Mouse (Mus musculus) telencephalon, adult 2 months (tissue): ENCODE measurements around the gene Rbmxl1.
"Not testable (repeated sequence)": the region's sequence is repeated elsewhere in the genome, so short reads cannot be mapped to it uniquely, and the experiment has no call there.

Experiments used
- DNase-seq: peaks from one replicate; pipeline ENCODE4 v3.0.0-alpha.2; 2011; ENCODE audit warnings: low read depth, low spot score

Gene Rbmxl1

DNA sequence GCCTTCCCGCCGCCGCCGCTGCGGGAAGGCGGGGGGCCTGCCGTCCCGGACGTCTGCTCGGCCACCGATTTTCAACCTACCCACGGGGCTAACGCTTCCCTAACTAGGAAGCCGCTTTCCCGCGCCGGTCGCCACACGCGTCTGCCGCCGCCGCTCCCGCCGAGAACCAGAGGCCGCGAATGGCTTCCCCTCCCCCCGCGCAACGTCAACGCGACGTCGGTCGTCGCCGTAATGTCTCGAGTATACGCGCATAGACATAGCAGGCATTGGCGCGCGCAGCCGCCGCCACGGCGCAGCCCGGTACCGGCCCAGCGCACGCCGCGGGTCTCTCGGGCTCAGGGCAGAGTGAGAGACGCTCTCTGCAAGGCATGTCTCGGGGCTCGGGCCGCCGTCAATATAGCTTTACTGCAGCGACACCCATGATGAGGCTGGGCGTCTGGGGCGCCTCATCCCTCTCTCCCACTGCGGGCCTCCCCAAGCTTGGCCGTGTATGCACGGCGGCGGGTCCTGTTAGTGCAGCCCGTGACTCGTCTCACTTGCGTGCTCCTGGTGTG lies at the start of gene Rbmxl1:
TSS of gene Rbmxl1 (minus strand) at position 180 of the 554 bp plus-strand sequence.
- peak; percentile 70 for DNase-seq

DNA sequence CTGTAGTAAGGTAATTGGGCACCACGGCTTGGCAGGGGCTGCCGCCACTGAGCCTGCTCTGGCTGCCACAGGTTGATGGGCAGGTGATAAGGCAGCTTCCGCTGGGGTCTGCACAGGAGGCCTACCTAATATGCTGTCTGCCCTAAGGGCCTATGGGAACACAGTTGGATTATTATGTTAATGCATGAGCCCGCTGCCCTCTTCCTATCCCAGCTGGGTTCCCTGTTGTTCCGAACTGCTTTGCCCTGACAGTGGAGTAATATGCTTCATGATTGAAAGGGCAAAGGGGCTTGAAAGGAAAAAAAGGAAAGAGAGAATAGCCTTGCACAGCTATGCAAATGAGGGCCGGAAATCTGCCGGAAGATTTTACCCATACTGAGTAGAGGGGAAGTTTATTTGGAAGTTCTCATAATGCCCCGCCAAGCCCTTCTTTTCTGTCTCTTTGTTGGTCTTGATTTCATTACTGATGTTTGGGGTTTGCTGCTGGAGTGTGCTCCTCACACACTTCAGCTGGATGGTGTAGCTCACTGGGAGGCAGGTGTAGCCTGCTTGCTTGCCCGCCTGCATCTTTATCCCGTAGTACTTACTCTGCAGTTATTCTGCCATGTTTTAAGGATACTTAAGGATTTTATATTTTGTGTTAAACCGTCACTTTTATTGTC lies 48.2 kb upstream of the Rbmxl1 start:
- DNase-seq = no peak

DNA sequence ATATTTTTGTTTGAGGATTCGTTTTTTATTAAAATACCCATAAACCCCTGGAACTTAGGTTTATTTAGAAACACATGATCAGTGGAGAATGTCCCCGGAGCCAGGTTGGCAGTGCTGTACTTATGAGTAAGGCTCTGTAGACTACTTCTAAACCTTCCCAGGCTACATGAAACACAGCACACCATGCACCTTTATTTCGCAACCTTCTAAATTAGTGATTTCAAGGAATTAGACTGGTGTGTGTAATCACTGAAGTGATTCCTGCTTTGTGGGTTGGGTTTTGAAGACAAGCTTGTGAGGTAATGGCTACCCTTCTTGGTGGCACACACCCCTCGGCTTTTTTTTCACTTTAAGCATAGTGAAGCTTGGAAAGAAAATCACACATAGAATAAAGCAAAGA lies 47.1 kb upstream of the Rbmxl1 start:
- no peak for DNase-seq

DNA sequence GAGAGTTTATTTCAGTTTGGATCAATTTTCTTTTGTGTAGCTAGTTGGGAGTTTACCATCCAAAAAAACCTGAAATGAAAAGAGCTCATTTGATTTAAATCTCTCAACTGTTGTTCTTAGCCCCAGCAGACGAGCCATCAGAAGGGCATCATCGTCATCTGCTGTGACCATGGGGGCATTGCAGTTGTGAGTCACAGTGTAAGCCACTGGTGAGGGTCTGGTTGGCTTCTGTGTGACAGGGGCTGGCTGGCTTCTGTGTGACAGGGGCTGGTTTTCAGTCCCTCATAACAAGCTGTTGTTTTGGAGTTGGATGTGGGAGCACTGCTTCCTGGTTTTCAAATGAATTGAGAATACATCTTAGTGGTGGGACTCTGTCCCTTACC lies 42.0 kb upstream of the Rbmxl1 start:
- DNase-seq = no peak

DNA sequence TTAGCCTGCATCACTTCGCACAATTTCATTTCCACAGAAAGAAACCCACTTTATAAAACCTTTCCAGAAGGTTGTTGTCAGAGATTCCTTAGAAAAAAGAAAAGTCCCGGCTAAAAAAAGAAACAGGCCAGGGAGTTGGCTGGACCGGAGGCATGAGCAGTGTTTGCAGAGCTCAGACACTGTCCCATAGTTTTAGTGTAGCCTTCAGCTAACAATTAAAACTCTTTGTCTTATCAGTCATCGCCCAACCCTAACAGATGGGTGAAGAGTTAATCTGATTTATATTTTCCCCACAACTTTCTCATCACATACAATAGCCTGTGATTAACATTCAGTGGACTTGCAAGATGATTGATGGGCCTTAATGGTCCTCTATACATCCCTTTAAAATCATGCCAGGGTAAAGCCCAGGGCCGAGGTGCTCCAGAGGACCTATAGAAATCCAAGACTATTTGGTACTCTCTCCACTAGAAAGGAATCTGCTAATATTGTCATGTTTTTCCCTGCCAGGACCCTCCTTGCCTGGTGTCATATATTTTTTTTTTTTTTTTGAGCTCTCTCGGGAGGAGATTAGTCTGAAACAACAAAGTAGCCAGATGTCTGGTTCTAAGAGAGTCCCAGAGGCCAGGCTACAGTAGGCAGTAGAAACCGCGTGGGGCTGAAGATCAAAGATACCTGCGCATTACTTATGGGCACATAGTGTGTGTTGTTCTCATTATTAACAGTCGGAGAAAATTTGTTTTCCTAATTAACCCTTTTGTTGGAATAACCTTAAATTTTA lies 41.5 kb upstream of the Rbmxl1 start:
- no peak for DNase-seq

DNA sequence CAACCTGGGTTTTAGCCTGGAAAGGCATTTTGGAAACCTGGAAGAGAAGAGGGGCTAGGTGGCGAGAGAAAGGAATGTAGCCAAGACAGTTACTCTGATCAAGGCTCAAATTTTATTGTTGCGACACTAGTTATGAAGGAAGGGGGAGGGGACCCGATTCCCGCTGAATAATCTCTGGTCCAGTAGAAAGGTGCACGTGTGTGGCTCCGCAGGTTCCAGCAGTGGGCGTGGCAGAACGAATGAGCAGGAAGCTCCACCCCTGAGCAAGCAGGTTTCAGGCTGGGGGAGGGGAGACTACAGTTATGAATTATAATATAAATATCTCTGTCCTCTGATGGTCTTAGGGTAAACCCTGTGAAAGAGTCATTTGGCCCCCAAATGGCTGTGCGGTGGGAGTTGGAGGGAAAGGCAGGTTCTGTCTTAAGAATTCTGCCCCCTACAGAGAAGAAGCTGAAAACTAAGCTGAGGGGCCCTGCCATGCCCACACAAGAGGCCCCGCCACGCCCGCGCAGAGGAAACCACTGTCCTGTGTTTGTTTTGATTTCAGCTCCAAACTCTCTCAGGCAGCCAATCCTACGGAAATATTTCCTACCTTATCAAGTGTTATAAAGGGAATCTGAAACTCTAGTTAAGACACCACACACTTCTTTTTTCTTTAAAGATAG lies 36.6 kb upstream of the Rbmxl1 start:
- DNase-seq = not testable (repeated sequence)

DNA sequence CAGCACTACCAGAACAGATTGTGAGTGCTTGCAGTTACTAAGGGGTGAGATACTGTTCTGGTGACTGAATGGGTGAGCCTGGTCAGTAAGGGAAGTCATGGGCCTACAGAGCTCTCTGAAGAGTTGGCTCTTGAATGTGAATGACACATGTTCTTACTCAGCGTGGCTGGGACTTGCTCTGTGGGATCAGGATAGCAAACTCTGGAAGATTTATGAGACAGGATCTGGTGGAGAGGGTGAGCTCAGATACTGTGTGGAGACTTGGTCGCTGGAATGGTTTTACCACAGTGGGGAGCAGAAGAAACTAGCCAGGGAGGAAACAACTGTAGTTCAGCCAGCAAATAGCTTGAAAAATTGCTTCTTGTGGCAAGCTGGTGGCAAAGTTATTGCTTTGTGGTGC lies 35.8 kb upstream of the Rbmxl1 start:
- DNase-seq = no peak

DNA sequence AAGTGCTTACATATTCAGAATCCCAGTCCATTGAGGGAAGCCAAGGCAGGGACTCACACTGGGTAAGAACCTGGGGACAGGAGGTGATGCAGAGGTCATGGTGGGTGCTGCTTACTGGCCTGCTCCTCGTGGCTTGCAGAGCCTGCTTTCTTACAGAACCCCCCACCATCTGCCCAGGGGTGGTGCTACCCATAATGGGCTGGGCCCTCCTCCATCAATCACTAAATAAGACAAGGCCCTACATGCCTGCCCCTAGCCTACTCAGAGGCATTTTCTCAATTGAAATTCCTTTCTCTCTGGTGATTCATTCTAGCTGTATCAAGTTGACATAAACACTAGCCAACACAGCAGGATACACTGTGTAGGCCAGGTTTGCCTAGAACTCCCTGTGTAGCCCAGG lies 34.9 kb upstream of the Rbmxl1 start:
- DNase-seq = no peak

DNA sequence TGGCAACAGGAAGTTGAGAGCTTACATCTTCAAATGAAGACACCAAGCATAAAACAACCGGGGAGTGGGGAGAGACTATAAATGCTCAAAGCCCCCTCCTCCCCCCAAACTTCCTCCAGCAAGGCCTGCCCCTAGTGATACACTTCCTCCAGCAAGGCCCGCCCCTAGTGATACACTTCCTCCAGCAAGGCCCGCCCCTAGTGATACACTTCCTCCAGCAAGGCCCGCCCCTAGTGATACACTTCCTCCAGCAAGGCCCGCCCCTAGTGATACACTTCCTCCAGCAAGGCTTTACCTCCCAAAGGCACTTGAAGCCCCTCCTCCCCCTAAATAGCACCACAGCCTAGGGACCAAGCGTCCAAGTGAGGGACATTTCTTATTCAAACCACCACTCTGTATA lies 34.0 kb upstream of the Rbmxl1 start:
- not testable (repeated sequence) for DNase-seq

DNA sequence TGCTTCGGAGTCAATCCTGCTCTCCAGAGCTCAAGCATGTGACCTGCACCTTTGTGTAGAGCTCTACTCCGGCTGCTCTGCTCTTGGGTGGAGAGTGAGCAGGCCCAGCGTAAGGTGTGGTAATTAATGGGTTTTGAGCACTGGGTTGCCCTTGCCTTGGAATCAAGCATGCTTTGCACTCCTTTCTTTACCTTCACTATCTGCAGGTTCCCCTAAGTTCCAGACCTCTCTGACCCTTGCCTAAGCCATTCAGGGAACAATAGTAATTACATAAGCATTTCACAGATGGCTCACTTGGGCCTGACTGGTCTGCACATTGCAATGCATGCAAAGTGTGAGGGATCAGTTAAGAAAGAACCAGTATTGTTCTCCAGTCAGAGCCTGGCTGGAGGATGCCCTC lies 29.1 kb upstream of the Rbmxl1 start:
- DNase-seq = no peak

DNA sequence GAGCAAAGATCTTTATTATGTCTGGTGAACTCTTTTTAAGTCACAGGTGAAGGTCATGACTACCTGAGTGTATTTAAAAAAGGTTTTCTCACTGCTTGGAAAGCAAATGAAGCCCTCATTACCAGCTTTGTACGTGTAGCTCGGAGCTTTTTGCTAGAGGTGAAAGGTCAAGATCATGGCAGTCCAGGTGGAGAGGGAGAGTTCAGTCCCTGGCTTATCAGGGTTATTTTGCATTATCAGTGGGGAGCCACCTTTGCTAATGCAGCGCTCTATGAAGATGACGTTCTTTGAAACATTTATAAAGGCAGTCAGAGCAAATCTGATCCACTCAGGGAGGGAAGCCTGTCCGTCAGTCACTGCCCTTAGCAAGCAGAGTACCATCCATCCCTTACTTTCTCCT lies 28.0 kb upstream of the Rbmxl1 start:
- DNase-seq = no peak

DNA sequence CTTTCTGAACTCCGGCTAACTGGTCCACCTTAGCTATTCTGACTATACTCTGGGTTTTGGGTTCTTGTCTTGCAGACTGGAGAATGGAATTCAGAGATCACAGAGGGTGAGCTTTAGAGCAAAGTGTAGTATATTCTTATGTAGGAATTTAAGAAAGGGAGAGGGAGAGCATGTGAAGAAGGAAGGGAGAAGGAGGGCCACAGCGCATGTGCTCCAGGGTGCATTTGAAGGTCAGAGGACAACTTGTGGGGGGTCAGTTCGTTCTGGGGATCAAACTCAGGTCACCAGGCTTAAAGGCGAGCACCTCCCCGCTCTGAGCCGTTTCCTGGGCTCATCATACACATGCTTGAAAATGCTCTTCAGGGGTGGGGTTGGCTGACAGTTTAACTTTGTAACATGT lies 25.3 kb upstream of the Rbmxl1 start:
- DNase-seq = no peak

DNA sequence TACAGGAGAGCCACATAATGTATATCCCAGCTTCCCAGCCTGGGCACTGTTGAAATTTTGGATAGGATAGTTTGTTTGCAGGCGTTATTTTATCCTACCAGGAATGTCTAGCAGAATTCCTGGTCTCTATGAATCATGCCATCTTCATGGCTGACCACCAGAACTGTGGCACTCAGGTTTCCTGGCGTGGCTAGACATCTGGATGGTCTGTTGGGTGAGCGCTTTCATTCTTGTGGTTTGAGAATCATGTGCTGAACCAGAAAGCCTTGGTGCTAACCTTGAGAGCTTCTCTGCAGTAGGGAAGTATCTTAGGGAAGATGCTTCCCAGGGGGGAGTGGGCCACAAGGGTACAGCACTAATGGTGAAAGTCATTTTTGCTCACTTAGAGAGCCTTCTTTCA lies 6.4 kb upstream of the Rbmxl1 start:
- no peak for DNase-seq

DNA sequence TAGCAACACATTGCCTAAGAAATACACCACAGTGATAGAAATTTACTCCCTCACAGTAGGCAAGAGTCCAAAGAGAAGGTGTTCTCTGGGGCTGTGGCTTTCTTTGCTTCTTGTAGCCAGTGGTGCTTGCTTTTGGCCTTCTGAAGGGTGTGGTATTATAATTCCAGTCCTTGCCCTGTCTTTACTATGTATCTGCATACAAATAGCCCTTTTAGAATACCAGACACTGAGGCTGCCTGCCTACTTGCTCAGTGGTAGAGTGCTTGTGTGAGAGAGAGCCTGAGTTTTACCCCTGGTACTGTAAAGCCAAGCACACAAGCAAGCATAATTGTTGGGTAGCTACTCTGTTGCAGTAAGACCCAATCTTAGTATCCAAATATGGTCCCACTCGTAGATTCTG lies 6.0 kb upstream of the Rbmxl1 start:
- no peak for DNase-seq

DNA sequence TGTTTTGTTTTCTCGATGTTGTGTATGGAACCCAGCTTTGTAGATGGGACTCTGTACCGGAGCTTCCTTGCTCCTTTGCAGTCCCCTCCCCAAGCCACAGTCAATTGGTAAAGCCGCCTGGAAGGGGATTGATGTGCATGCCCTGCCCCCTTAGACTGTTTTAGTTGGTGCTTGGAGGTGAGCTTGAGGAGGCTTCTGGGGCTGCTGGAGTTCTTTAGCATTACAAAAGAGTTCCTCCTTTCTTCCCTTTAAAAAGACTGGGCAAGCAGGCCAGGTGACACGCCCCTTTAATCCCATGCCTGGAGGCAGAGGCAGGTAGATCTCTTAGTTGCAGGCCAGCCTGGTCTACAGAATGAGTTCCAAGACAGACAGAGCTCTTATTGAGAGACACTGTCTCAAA lies 4.4 kb upstream of the Rbmxl1 start:
- no peak for DNase-seq

DNA sequence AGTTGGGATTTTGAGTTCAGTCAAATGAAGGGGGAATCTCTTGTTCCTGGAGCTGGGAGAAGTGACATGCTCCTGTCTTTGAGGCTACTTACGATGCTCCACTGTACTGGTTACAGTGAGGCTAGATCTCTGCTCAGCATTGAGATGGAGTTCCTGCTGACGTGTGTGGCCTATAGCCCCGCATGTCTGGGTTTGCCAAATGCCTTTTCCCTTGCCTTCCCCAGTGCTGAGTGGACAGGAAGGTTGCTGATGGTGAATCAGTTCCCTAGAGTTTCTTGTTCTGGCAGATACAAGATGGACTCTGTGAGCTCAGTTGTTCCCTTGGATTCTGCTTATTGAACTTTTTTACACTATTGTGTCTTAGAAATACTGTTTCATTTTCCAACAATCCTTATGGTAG lies 2.2 kb upstream of the Rbmxl1 start:
- no peak for DNase-seq

DNA sequence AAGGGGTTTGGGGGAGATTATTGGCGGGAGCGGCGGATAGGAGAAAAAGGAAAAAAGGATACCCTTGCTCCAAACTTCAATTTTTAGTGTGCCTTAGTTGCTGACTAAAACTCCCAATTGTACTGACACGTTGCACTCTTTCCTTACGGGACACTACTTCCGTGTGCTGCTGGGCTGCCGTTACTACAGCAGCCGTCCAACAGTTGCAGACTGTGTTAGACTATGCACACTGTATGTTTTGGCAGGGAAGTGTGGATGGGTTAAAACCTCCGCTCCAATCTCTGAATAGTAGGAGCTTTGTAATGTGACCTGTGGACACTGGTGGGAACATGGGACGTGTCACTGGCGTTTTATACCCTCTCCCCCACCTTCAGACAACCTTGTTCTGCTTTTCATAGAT lies 1.4 kb upstream of the Rbmxl1 start:
- no peak for DNase-seq

DNA sequence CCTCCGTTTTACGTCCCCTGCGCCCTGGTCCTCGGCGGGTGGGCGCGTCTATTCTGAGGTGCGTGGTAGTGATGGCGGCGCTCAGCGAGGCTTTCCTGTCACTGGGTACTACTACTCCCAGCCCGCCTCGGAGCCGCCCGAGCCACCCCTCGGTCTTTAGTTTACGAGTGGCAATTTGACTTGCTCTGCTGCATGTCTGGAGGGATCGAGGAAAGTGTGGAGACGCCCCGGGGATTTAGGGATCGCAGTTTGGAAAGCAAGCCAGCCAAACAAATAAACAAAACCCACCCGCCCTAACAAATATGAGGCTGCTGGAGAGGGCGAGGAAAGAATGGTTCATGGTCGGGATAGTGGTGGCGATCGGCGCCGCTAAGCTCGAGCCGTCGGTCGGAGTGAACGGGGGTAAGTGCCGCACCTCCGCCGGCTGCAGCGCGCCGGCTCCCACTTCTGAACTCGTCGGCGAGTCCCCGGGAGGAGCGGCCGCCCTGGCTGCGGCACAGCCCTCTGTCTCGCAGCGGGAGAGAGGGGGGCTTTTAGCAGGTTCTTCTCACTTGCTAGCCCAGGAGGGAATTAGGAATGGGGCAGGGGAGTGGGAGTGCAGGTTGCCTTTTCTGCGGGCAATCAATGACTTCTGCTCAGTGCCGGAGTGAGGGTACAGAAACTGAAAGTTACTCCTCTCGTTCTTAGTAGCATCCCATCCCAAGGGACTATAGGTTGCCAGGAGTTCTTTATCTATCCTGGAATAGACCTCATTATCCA lies 754 bp upstream of the Rbmxl1 start, which contains the start of gene Slc10a7:
TSS of gene Slc10a7 (plus strand) at position 74 of the 759 bp plus-strand sequence.
- peak; percentile 78 for DNase-seq

DNA sequence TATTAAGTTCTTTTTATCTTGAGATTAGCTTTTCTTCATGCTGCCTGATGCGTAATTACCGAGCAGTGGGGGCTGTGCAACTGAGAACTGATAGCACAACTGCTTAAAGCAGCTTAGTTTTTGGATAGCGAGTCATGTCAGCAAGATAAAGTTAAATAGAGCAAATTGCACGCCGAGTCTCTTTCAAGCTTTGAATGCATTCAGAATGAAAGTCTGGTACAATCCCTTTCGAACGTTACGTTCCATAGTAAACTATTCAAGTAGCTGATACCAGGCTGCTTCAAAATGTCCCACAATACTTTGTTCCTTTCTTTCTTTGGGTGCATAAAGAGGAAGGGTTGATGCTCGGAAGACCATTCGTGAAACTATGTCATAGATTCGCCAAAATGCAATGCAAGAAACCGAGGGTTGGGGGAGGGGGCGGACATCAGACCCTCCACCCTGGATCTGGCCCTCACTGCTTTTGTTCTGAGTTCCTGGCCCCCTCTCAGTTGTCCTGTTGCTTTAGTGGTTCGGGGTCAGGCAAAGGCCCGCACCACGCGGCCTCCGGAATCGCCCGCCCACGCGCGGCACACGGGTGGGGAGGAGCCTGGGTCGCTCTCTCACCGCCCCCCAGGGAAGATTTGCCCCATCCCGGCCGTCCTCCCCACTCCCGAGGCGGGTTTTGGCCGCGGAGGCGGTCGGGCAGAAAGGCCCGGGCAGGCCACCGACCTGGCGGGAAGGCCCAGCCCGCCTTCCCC lies 549 bp downstream of the Rbmxl1 start:
- DNase-seq = peak; percentile 9

DNA sequence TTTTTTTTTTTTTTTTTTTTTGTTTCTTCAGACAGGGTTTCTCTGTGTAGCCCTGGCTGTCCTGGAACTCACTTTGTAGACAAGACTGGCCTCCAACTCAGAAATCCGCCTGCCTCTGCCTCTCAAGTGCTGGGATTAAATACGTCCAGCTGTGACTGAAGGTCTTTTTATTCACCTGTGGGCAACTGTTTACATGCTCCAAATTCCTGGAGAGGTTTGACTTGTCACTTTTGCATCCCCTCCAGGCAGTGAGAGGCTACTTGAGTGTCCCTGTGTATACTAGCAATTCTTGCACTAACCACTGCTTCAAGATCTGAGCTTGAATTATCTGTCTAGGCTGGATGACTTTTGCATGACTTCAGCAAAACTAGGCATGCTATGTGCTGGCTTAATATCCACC lies 6.0 kb downstream of the Rbmxl1 start:
- DNase-seq = no peak

DNA sequence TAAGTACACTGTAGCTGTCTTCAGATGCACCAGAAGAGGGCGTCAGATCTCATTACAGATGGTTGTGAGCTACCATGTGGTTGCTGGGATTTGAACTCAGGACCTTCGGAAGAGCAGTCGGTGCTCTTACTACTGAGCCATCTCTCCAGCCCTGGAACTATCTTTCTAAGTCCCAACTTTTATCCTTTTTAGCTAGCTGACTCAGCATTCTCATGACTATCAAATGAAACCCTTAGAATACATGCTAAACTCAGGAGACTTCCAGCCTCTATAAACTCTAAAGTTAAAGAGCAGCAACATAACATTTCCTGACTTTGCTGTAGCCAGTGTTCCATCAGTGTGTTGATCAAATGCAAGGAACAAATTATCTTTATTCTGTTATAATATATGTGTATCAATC lies 12.4 kb downstream of the Rbmxl1 start:
- not testable (repeated sequence) for DNase-seq
